Mouse (Mus musculus) spleen, adult 2 months (tissue): Measurements from ENCODE around the gene Stk24. TPM values are rescaled to one million over a fixed set of nuclear protein-coding genes. Genes with fewer than 3 reads are reported as not detected.

ENCODE experiments used
- DNase-seq, 2 experiments: peaks; one replicate each; pipeline versions ENCODE4 v3.0.0 to v3.0.0-alpha.2; 2012 to 2021; ENCODE audit warnings: low spot score in 2 of 2, low read depth in 1 of 2
- H3K27ac ChIP-seq: fragments of 200-500 bp; 2 replicates; pipeline ENCODE4 v1.5.1; 2012; ENCODE audit warnings: low read length, inconsistent platforms; ENCODE audit not compliant: insufficient read depth
- H3K27me3 ChIP-seq: fragments of 200-500 bp; 2 replicates; pipeline ENCODE4 v1.6.1; 2012; ENCODE audit warnings: mild to moderate bottlenecking, moderate library complexity, low read length, inconsistent platforms; ENCODE audit not compliant: control insufficient read depth, insufficient read depth
- H3K36me3 ChIP-seq: fragments of 200-500 bp; 2 replicates; pipeline ENCODE4 v1.6.1; 2012; ENCODE audit warnings: mild to moderate bottlenecking, low read length, inconsistent platforms; ENCODE audit not compliant: control insufficient read depth, insufficient read depth
- H3K4me1 ChIP-seq: fragments of 200-500 bp; 2 replicates; pipeline ENCODE4 v1.6.1; 2011; ENCODE audit warnings: inconsistent platforms; ENCODE audit not compliant: control insufficient read depth, insufficient read depth, insufficient read length
- H3K4me3 ChIP-seq: fragments of 200-500 bp; 2 replicates; pipeline ENCODE4 v1.5.1; 2011; ENCODE audit warnings: mild to moderate bottlenecking, inconsistent platforms; ENCODE audit not compliant: insufficient read depth, insufficient read length; ENCODE audit errors: extremely low read depth
- CTCF ChIP-seq: fragments of 200-500 bp; IDR thresholded peaks from 2 replicates; pipeline ENCODE4 v1.5.1; 2011; ENCODE audit warnings: mild to moderate bottlenecking, inconsistent platforms; ENCODE audit not compliant: insufficient read depth, insufficient read length, insufficient replicate concordance; ENCODE audit errors: extremely low read depth
- POLR2A ChIP-seq: fragments of 200-500 bp; IDR thresholded peaks from 2 replicates; pipeline ENCODE4 v1.6.1; 2011; ENCODE audit warnings: low read depth, low read length, inconsistent platforms
- WGBS: fragments of 180-500 bp; shearing (Covaris S2); methylation state at CpG from one replicate; pipeline ENCODE4 v1.1.7; 2018; 5-methylcytosine and 5-hydroxymethylcytosine counted together
- polyA plus RNA-seq: library from polyadenylated mRNA; depleted of rRNA; stranded (reverse); fragments of >200 nt; gene quantifications from 2 replicates; pipeline ENCODE4 v1.2.3, GENCODE M21; 2012

The Stk24 gene
- polyA plus RNA-seq, 1 experiment = 32.6 TPM

- H3K27ac ChIP-seq = no peak overlapping the region
- DNase-seq = peak in 1 of 2 experiments; percentile 39
- no peaks in the 10 kb centered on the region for H3K27me3 ChIP-seq
- H3K4me1 ChIP-seq = no peaks in the 10 kb centered on the region
- 64% methylated on average over 7 of the region's 7 CpGs for WGBS
- TF ChIP-seq CTCF (peak; percentile 43; the same call in 1 of the 2 replicates), POLR2A (no peak)
- H3K4me3 ChIP-seq = no peak overlapping the region
- no peaks in the 10 kb centered on the region for H3K36me3 ChIP-seq
These were observed 120.0 kb downstream of the Stk24 start for GRCm38 (mm10) chr14:121259789-121260188.

- TF ChIP-seq POLR2A = no peak
- no peak for TF ChIP-seq CTCF
- Histone ChIP-seq H3K36me3 (no peaks in the 10 kb centered on the region), H3K27ac (no peak overlapping the region), H3K4me1 (no peaks in the 10 kb centered on the region), H3K4me3 (no peak overlapping the region), H3K27me3 (no peaks in the 10 kb centered on the region)
- no peak for DNase-seq
- WGBS = 91% methylated on average over 11 of the region's 11 CpGs
These were observed 120.5 kb downstream of the Stk24 start for GRCm38 (mm10) chr14:121259332-121259731.

- no peak for DNase-seq
- no peak overlapping the region for H3K4me3 ChIP-seq
- no peaks in the 10 kb centered on the region for H3K36me3 ChIP-seq
- no peaks in the 10 kb centered on the region for H3K4me1 ChIP-seq
- TF ChIP-seq CTCF (no peak), POLR2A (no peak)
- WGBS = 50% methylated on average over 7 of the region's 7 CpGs
- no peaks in the 10 kb centered on the region for H3K27me3 ChIP-seq
- H3K27ac ChIP-seq = no peak overlapping the region
These were observed 122.9 kb downstream of the Stk24 start for GRCm38 (mm10) chr14:121256896-121257295.

GRCm38 (mm10) chr14:121255469-121255868 is 124.3 kb downstream of the Stk24 start:
- H3K36me3 ChIP-seq = no peaks in the 10 kb centered on the region
- WGBS = 86% methylated on average over 13 of the region's 13 CpGs
- TF ChIP-seq CTCF (no peak), POLR2A (no peak)
- DNase-seq = no peak
- H3K4me1 ChIP-seq = no peaks in the 10 kb centered on the region
- no peak overlapping the region for H3K4me3 ChIP-seq
- no peak overlapping the region for H3K27ac ChIP-seq
- no peaks in the 10 kb centered on the region for H3K27me3 ChIP-seq

GRCm38 (mm10) chr14:121254869-121255268 is 124.9 kb downstream of the Stk24 start:
- H3K36me3 ChIP-seq = no peaks in the 10 kb centered on the region
- H3K4me3 ChIP-seq = no peak overlapping the region
- WGBS = 91% methylated on average over 10 of the region's 10 CpGs
- no peak for TF ChIP-seq CTCF
- TF ChIP-seq POLR2A = no peak
- DNase-seq = no peak
- no peak overlapping the region for H3K27ac ChIP-seq
- no peaks in the 10 kb centered on the region for H3K27me3 ChIP-seq
- no peaks in the 10 kb centered on the region for H3K4me1 ChIP-seq

DNA sequence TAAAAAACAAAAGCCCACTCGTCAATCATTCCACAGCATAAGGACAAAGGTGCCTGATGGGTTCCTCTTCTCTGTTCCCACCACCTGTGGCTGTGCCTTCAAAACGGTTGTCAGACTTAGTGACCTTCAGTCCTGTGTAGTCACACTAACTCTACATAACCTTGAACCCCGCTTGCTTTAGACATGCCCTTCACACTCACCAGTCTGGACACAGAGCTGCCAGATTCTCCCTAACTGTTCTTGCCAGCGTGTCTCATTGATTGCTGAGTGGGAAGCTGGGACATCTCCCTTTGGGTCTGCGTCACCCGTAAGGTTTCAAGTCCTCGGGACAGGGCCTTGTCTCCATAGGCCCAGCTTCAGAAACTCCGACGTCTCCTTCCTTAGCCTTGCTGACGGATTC is 127.3 kb downstream of the Stk24 start:
- 87% methylated on average over 10 of the region's 10 CpGs for WGBS
- Histone ChIP-seq H3K27me3 (no peaks in the 10 kb centered on the region), H3K27ac (no peak overlapping the region), H3K4me3 (no peak overlapping the region), H3K4me1 (no peaks in the 10 kb centered on the region), H3K36me3 (no peaks in the 10 kb centered on the region)
- no peak for TF ChIP-seq CTCF
- TF ChIP-seq POLR2A = no peak
- no peak for DNase-seq

- Histone ChIP-seq H3K4me1 (no peaks in the 10 kb centered on the region), H3K4me3 (no peak overlapping the region), H3K36me3 (no peaks in the 10 kb centered on the region), H3K27ac (no peak overlapping the region), H3K27me3 (no peaks in the 10 kb centered on the region)
- no peak for DNase-seq
- WGBS = 86% methylated on average over 4 of the region's 4 CpGs
- TF ChIP-seq POLR2A (no peak), CTCF (no peak)
These were observed 128.1 kb downstream of the Stk24 start for GRCm38 (mm10) chr14:121251708-121252107.
